Mouse (Mus musculus): ENCODE data around the gene Cdsn.
A peak's percentile ranks its signal among the peaks of the same experiment; 100 is the strongest.

The Cdsn gene

GRCm38 (mm10) chr17:35537421-35537820 lies 14.5 kb upstream of the Cdsn start:
- no peak for DNase-seq

DNA sequence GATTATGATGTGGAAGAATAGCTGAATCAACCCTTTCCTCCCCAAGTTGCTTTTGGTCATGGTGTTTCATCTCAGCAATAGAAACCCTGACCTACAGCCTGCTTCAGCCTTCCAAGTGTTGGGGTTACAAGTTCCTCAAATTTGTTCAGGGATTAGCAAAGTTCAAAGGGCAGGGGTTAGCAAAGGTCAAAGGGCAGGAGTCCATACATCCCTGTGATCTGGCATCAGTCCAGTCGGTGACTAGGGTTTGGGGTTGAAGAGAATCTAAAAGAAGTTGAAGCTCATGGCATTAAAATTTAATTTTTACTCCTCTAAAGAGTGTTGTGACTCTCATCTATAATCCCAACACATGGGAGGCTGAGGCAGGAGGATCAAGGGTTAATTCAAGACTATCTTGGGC lies 13.5 kb upstream of the Cdsn start:
- DNase-seq = no peak

DNA sequence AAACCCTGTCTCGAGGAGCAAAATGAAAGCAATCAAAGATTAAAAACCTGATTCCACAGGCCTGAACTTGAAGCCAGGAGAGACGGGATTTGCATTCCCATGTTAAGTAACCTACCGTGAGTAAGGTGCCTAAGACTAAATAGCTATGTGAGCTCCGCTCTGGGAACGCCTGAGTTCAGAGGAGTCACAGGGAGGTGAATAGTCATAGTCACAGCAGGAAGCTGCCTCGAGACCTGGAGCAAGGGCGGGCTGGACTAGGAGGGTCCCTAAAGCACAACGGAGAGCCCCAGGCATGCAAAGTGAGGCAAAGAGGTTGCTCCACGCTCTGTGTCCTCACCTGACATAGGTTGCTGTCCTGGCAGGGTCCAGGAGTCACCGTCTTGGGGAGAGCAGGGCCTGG lies 12.4 kb upstream of the Cdsn start:
- DNase-seq = no peak

GRCm38 (mm10) chr17:35542761-35543411 lies 9.0 kb upstream of the Cdsn start:
- no peak for DNase-seq

DNA sequence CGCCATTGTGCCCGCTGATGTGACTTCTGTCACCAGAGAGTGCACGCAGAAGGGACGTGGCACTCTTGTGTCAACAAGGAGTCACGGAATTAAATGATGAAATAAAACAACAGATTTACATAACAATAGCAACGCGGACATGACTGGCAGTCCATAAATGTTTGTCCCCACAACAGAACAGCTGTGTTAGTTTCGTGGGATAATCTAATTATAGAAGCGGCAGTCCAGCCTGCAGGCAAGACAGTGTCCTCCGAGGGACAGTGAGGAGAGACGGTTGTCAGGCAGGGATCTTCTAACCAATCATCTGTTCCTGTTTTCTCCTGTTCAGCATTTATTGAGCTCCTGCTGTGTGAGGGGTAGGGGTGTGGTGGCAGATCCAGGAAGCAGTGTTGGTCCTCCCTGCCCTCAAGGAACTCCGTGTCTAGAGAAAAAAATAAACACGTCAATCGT lies 8.5 kb upstream of the Cdsn start:
- DNase-seq = no peak

- DNase-seq = no peak
Observed at GRCm38 (mm10) chr17:35544001-35544400, 7.9 kb upstream of the Cdsn start.

DNA sequence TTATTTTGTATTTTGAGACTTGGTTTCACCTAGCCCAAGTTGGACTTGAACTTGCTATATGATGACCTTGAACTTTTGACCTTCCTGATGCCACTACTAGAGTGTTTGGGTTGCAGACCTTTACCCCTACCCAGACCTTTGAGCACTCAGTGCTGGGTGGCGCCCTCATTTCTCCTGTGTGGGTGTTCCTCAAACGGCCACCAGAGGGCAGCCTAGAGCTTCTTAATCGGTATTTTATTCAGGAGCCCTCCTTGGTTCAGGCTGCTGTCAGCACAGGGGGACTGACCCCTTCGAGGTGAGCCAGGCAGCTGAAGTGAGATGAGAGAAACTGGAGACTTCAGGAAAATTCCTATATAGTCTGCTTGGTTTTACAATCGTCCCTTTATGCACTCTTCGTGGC lies 7.2 kb upstream of the Cdsn start:
- peak; percentile 72 for DNase-seq

DNA sequence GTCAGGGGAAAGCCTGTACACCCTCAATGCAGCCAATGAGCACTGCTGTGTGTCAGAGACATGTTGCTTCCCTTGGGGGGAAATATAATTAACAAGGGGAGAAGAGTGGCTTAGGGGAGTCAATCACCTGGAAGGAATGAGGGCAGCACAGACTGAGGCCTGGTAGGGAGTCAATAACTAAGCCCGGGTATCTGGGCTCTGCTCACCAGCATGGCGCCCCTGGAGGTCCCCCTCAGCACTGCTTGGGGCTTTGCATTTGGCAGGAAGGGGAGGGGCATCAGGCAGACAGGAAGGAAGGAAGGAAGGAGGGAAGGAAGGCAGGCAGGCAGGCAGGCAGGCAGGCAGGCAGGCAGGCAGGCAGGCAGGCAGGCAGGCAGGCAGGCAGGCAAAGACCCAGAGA lies 4.5 kb upstream of the Cdsn start:
- DNase-seq = no peak

DNA sequence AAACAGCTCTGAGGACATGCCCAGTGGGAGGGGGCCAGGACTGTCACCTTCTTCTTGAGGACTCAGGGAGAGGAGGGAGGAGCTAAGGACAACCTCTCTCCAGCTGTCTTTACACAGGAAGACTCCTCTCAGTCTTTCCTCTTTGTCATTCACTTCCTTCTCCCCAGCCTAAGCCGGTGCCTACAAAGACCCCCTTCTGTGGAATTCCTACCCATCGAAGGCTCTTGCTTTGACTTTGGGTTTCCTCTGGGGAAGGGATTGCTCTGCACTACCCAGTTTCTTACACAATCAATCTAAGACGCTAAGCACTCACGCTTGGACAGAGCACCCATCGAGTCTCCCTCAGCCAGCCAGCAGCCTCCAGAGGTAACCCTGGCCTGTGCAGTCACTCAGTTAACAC lies 3.3 kb upstream of the Cdsn start:
- DNase-seq = no peak

GRCm38 (mm10) chr17:35549437-35550142 lies 2.3 kb upstream of the Cdsn start:
- peak; percentile 86 for DNase-seq

DNA sequence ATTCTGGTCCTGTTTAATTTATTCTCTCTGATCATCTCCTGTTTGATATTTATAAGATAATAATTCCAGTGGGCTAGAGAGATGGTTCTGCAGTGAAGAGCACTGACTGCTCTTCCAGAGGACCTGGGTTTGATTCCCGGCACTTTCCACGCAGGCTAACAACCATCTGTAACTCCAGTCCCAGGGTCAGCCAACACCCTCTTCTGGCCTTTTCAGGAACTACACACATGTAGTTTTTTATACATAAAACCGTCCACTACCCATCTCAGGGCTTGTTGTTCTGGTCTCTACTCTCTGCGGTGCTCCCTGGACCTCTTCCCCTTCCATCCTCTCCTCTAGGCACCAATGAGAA lies 1.8 kb upstream of the Cdsn start:
- DNase-seq = no peak

DNA sequence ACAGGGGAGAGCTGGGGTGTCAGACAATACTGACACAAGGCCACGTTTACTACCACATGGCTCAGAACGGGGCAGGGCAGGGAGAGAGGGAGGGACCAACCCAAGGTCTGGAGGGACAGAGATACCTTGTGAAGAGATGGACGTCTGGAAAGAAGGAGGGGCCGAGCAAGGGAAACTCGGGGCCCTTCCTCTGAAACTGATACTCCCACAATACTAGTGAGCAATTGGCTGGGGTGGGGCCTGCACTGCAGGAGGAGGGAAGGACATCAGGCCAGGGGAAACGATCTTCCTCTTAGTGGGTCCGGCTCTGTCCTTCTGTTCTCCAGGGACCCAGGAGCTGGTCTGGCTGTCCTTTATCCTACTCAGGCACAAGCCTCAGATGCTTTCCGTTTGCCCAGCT lies 1.1 kb upstream of the Cdsn start:
- no peak for DNase-seq

GRCm38 (mm10) chr17:35554321-35554720 lies 2.4 kb downstream of the Cdsn start:
- DNase-seq = no peak

DNA sequence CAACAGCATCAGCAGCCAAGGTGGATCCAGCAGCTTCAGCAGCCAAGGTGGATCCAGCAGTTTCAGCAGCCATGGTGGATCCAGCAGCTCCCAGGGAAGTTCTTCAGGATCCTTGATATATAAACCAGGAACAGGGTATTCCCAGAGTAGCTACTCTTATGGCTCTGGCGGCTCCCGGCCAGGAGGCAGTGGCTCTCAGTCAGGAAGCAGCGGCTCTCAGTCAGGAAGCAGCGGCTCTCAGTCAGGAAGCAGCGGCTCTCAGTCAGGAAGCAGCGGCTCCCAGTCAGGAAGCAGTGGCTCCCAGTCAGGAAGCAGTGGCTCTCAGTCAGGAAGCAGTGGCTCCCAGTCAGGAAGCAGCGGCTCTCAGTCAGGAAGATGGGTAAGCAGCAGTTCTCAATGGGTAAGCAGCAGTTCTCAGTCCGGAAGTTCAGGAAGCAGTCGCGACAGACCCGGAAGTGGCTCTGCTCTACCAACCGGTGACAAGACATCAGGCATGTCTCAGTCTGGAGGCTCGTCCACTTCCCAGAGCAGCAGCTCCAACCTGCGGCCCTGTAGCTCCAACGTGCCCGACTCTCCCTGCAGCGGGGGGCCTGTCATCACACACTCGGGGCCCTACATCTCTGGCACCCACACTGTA lies 3.0 kb downstream of the Cdsn start:
- DNase-seq = no peak

DNA sequence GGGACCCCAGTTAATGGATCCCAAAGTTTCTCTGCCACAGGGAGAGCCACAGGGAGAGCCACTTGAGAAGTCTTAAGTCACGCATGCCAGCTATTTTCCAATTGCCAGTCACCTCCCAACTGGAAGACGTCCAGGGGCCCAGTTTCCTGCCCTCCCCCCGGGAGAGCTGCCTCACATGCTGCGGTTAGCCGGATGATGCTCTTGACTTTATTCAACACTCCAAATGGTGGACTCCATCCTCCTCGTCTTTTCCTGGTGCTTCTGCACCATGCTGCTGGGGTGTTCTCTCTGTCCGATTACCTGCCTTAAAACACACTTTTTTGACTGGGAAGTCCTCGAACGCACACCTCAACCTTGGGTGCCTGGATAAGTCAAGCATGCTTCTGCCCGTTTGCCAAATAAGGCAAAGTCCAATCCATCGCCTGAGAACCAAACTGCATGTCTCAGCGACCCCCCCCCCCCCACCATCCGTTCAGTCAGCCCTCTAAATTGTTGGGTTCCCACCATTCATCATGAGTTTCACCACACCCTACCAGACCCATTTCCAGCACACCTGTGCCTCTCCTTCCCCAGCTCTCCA lies 4.3 kb downstream of the Cdsn start:
- no peak for DNase-seq

GRCm38 (mm10) chr17:35556812-35557211 lies 4.9 kb downstream of the Cdsn start:
- no peak for DNase-seq

GRCm38 (mm10) chr17:35557351-35557750 lies 5.4 kb downstream of the Cdsn start:
- DNase-seq = no peak

DNA sequence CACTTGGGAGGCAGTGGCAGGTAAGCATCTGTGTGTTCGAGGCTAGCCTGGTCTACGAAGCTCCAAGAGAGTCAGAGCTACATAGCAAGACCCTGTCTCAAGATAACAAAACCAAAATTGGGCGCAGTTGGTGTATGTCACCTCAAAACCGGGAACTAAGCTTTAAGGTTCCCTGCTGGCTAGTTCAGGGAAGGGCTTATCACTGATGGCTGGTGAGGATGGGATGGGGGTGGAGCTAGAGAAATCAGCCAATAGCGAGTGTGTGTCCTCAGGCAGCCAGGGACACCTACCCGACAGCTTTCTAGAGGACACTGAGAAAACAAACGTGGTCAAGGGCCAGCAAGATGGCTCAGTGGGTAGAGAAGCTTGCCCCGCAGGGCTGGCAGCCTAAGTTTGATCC lies 6.3 kb downstream of the Cdsn start:
- DNase-seq = no peak

DNA sequence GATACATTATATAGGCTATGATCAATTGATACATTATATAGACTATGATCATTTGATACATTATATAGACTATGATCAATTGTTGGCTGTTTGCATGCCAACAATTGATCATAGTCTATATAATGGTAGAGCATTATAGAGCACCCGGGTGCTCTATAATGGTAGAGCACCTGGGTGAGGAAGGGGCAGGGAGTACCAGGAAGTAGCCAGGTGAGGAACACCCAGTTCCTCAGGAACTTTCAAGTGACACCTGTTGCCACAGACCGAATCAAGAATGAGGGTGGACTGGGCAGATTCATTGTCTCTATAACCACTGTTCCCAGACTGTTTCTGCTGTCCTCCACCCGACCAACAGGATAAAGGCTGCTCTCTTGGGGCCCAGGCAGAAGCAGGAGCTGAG lies 15.2 kb downstream of the Cdsn start, which contains the start of gene 2300002M23Rik:
2300002M23Rik (plus strand) TSS at position 301 of the 400 bp plus-strand sequence.
- no peak for DNase-seq

DNA sequence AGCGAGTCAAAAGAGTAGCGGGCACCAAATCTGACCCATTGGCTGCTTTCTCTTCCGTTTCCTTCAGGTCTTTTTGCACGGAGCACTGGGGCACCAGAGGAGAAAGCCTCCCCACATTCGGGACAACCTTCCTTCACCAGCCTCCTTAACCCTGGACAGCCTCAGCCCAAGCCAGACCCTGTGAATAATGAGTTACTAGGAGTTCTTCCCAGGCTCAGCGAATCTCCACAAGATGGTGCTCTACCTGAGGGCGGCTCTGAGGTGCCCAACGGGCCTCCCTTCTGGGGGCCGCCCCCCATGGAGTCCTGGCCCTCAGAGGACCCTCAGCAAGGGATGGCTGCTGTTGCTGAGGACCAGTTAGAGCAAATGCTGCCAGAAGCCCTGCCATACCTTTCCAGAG lies 15.8 kb downstream of the Cdsn start:
- no peak for DNase-seq

DNA sequence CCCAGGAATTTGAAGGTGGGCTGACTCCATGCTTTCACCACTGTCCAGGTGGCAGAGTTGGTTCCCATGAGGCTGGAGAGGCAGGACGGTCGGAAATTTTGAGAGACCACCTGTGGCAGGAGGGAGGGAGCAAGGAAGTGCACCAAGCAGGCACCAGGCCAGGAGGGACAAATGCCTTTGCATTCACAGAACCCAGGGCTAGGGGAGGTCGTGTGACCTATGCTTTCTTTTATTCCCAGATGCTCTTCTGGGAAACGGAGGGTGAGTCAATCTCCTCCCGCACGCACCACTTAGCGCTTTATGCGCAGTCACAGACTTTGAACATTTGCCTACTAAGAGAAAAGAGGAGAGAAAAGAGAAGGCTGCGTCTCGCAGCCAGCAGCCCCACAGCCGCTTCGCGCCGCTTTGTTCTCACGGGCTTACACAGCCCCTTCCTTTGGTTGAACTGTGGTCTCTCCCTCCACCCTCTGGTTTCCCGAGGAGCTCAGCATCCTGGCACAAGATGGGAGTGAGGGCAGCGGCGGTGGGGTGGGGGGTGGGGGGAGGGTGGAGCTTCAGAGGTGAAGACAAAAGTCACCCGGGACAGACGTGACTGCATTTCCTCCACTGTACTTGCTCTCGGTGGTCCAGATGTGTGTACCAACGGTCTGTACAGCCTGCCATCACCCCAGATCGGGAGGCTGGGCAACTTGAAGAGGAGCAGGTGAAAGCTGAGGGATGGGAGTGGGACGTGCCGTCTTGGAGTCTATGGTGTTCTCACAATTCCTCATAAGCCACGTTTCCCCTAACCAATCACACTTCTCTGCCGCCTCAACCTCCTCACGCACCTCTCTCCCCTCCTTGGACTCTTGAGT lies 17.4 kb downstream of the Cdsn start:
- no peak for DNase-seq

GRCm38 (mm10) chr17:35570836-35571235 lies 18.9 kb downstream of the Cdsn start:
- DNase-seq = no peak

DNA sequence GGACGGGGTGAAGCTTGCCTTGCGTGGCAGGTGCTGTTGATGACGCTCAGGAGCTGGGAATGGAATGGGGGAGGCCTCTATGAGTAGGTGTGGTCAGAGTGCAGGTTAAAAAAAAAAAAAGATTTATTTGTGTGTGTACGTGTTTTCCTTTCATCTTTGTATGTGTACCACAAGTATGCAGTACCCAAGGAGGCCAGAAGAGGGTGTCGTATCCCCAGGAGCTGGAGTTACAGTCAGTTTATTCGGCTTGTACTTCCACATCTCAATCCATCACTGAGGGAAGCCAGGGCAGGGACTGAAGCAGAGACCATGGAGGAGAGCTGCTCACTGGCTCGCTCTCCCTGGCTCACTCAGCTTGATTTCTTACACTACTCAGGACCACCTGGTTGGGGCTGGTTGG lies 19.5 kb downstream of the Cdsn start:
- DNase-seq = no peak
